Mouse (Mus musculus) forebrain, embryonic 16.5 days (tissue): ENCODE results near the gene Tnfsf13b. TPM values are rescaled to one million over a fixed set of nuclear protein-coding genes. Genes with fewer than 3 reads are reported as not detected.
A peak's percentile ranks its signal among the peaks of the same experiment; 100 is the strongest.

ENCODE experiments used
- ATAC-seq: fragments of 200-750 bp; cut with Nextera tagmentation; 2 replicates; pipeline ENCODE4 v1.8.0; 2017; ENCODE audit warnings: mild to moderate bottlenecking, moderate library complexity
- H3K27ac ChIP-seq: fragments of 300-500 bp; sonication (generic); 2 replicates; pipeline ENCODE4 v1.5.1; 2014; ENCODE audit warnings: low read length, control low read depth
- H3K27me3 ChIP-seq: fragments of 300-500 bp; sonication (generic); replicated peaks from 2 replicates; pipeline ENCODE4 v1.6.1; 2014; ENCODE audit warnings: low read length; ENCODE audit not compliant: control insufficient read depth, insufficient read depth
- H3K36me3 ChIP-seq: fragments of 300-500 bp; sonication (generic); 2 replicates; pipeline ENCODE4 v1.6.1; 2014; ENCODE audit not compliant: control insufficient read depth, insufficient read depth
- H3K4me1 ChIP-seq: fragments of 300-500 bp; sonication (generic); replicated peaks from 2 replicates; pipeline ENCODE4 v1.6.1; 2014; ENCODE audit warnings: low read length; ENCODE audit not compliant: control insufficient read depth, insufficient read depth
- H3K4me2 ChIP-seq: fragments of 300-500 bp; sonication (generic); 2 replicates; pipeline ENCODE4 v1.6.1; 2014; ENCODE audit warnings: mild to moderate bottlenecking, low read length, control low read depth
- H3K4me3 ChIP-seq: fragments of 300-500 bp; sonication (generic); replicated peaks from 2 replicates; pipeline ENCODE4 v1.5.1; 2014; ENCODE audit warnings: mild to moderate bottlenecking, low read length, control low read depth
- H3K9ac ChIP-seq: fragments of 300-500 bp; sonication (generic); replicated peaks from 2 replicates; pipeline ENCODE4 v1.6.1; 2014; ENCODE audit warnings: low read depth, low read length, control low read depth
- H3K9me3 ChIP-seq: fragments of 300-500 bp; sonication (generic); 2 replicates; pipeline ENCODE4 v1.6.1; 2016; ENCODE audit warnings: low read length; ENCODE audit not compliant: control insufficient read depth
- WGBS: fragments of 180-500 bp; shearing (Covaris S2); extraction: QIAGEN DNeasy Blood & Tissue Kit; methylation state at CpG from one replicate; pipeline ENCODE4 v1.1.7; 2014; 5-methylcytosine and 5-hydroxymethylcytosine counted together
- polyA plus RNA-seq: library from polyadenylated mRNA; unstranded; fragments of >200 nt; fragmentation: Nextera tagmentation; extraction: Ambion mirVana; gene quantifications from 2 replicates; pipeline ENCODE4 v1.2.1, GENCODE M21; 2015

Tnfsf13b gene
- 0.43 TPM in 1 of 2 replicates, not detected in the other for polyA plus RNA-seq

DNA sequence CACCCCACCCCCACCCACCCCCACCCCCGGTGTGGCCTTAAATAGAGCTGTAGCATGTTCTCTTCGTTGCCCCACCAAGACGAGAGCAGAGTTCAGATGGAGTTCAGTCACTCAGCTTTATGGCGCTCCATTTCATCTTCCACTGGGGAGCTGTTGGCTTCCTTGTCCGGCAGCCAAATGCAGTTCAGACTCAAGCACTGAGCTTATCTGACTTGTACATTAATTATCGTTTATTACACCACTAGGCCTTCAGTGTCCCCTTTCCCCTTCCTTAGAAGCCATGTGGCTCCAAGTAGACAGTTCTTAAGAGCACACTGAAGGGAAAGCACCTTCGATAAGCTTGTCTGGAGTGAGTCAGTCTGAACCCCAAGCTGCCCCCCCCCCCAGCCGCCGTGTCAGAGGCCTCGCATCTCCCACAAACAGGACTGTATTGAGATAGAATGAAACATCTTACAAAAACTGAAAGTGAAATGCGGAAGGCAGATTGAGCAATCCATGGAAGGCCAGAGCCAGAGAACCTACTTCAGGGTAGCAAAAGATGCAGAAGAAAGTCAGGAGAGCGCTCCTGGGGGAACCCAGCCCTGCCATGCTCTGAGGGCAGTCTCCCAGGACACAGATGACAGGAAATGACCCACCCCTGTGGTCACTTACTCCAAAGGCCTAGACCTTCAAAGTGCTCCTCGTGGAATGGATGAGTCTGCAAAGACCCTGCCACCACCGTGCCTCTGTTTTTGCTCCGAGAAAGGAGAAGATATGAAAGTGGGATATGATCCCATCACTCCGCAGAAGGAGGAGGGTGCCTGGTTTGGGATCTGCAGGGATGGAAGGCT, at the start of gene Tnfsf13b:
Gene Tnfsf13b (plus strand): TSS at position 312 of the 830 bp plus-strand sequence.
- Histone ChIP-seq H3K27me3 (no peaks in the 10 kb centered on the region), H3K9me3 (no peaks in the 10 kb centered on the region), H3K4me1 (peaks cover 2% of the 10 kb centered on the region; the same call in 1 of the 2 replicates), H3K9ac (peak within 1 kb of the TSS; percentile 44), H3K36me3 (no peaks in the 10 kb centered on the region), H3K4me2 (peak within 1 kb of the TSS; percentile 69), H3K27ac (no peak within 1 kb of the TSS), H3K4me3 (peak within 1 kb of the TSS; percentile 45)
- no peak for ATAC-seq
- 77% methylated on average over 16 of the region's 16 CpGs for WGBS

DNA sequence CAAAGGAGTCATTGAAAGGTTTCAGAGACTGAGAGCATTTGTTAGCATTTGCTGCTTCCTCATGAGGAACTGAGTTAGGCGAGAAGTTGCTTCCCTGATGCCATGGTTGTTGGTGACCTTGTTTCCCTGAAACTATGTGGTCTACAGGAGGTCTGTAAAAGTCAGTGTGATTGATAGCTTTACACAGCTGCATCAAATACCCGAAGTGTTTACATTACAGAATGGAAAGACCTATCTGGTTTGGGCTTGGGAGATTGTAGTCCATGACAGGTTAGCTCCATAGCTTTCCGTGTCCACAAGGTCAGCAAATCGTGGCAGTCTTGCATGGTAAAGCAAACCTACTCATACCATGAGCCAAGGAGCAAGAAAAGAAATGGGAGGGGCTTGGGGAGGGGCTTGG, 47.9 kb upstream of the Tnfsf13b start:
- no peaks in the 10 kb centered on the region for H3K36me3 ChIP-seq
- WGBS, result 79% methylated on average over 4 of the region's 4 CpGs
- H3K4me2 ChIP-seq, result no peak overlapping the region
- H3K4me3 ChIP-seq, result no peak overlapping the region
- H3K27ac ChIP-seq, result no peak overlapping the region
- no peak for ATAC-seq
- no peak overlapping the region for H3K9ac ChIP-seq
- H3K4me1 ChIP-seq, result no peaks in the 10 kb centered on the region
- H3K27me3 ChIP-seq, result no peaks in the 10 kb centered on the region
- H3K9me3 ChIP-seq, result no peaks in the 10 kb centered on the region

- ATAC-seq, result no peak
- WGBS, result 93% methylated on average over 2 of the region's 2 CpGs
- no peak overlapping the region for H3K4me2 ChIP-seq
These were observed 46.3 kb upstream of the Tnfsf13b start for GRCm38 (mm10) chr8:9959919-9960318.

GRCm38 (mm10) chr8:9971866-9972265, 34.4 kb upstream of the Tnfsf13b start:
- Histone ChIP-seq H3K4me3 (no peak overlapping the region), H3K27ac (no peak overlapping the region), H3K4me2 (no peak overlapping the region), H3K4me1 (peaks cover 12% of the 10 kb centered on the region), H3K27me3 (no peaks in the 10 kb centered on the region), H3K9ac (no peak overlapping the region), H3K9me3 (no peaks in the 10 kb centered on the region), H3K36me3 (peaks cover 24% of the 10 kb centered on the region)
- 98% methylated on average over 9 of the region's 9 CpGs for WGBS
- ATAC-seq, result no peak

More at GRCm38 (mm10) chr8:9959919-9960318, 46.3 kb upstream of the Tnfsf13b start:
- no peak overlapping the region for H3K4me3 ChIP-seq
- H3K27me3 ChIP-seq, result no peaks in the 10 kb centered on the region
- no peak overlapping the region for H3K27ac ChIP-seq
- no peaks in the 10 kb centered on the region for H3K36me3 ChIP-seq
- H3K4me1 ChIP-seq, result no peaks in the 10 kb centered on the region
- no peak overlapping the region for H3K9ac ChIP-seq
- H3K9me3 ChIP-seq, result no peaks in the 10 kb centered on the region

GRCm38 (mm10) chr8:9975276-9975675, 31.0 kb upstream of the Tnfsf13b start:
- Histone ChIP-seq H3K9me3 (no peaks in the 10 kb centered on the region), H3K9ac (peak overlapping the region; percentile 17; the same call in 1 of the 2 replicates), H3K27me3 (no peaks in the 10 kb centered on the region), H3K4me3 (peak overlapping the region; percentile 51), H3K4me1 (peaks cover 37% of the 10 kb centered on the region), H3K27ac (no peak overlapping the region), H3K4me2 (peak overlapping the region; percentile 67), H3K36me3 (peaks cover 19% of the 10 kb centered on the region)
- ATAC-seq, result no peak
- WGBS, result 51% methylated on average over 5 of the region's 5 CpGs

DNA sequence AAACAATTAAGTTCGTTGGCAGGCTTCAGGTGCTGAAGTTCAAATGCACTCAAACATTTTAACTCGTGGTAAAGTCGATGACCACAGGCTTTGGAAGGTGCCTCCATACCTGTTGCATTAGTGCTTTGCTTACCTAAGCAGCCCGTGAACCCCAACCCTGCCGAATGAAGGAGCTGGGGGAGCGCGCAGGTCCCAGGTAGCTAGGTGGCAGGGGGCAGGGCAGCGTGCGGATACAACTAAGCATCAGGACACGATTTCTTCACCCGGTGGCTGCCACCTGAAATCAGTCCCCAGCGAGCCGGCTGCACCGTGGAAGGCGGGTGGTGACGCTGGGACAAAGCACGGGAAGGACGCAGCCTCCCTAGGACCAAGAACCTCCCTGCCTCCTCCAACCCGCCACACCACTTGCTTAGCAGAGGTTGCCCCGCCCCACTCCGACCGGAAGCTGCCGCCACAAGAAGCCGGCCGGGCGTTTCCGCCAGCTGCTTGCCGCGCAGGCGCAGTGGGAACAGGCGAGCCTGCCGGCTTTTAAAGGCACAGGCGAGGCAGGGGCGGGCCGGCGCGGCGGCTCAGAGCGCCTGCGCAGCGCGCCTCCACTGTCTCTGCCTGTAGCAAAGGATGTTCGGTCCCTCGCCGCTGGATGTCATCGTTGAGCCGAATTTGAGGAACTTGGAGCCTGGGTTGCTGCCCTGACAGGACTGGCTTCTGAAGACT, 30.2 kb upstream of the Tnfsf13b start:
- H3K9ac ChIP-seq, result peak overlapping the region; percentile 53
- no peak overlapping the region for H3K27ac ChIP-seq
- no peaks in the 10 kb centered on the region for H3K9me3 ChIP-seq
- peak overlapping the region; percentile 51 for H3K4me3 ChIP-seq
- ATAC-seq, result peak; percentile 95
- under 1% methylated on average over 47 of the region's 47 CpGs for WGBS
- peaks cover 40% of the 10 kb centered on the region for H3K4me1 ChIP-seq
- H3K27me3 ChIP-seq, result no peaks in the 10 kb centered on the region
- H3K4me2 ChIP-seq, result peak overlapping the region; percentile 67
- H3K36me3 ChIP-seq, result peaks cover 19% of the 10 kb centered on the region

GRCm38 (mm10) chr8:9977016-9977415, 29.3 kb upstream of the Tnfsf13b start:
- peak overlapping the region; percentile 86 for H3K4me2 ChIP-seq
- H3K4me3 ChIP-seq, result peak overlapping the region; percentile 83
- H3K9ac ChIP-seq, result peak overlapping the region; percentile 91
- peaks cover 11% of the 10 kb centered on the region for H3K36me3 ChIP-seq
- H3K4me1 ChIP-seq, result peaks cover 42% of the 10 kb centered on the region
- H3K27ac ChIP-seq, result peak overlapping the region; percentile 81; the same call in 1 of the 2 replicates
- H3K27me3 ChIP-seq, result no peaks in the 10 kb centered on the region
- ATAC-seq, result 0 out of 2 replicates have a peak, but pooled peaks have one; percentile 3
- H3K9me3 ChIP-seq, result no peaks in the 10 kb centered on the region
- WGBS, result 41% methylated on average over 15 of the region's 15 CpGs

DNA sequence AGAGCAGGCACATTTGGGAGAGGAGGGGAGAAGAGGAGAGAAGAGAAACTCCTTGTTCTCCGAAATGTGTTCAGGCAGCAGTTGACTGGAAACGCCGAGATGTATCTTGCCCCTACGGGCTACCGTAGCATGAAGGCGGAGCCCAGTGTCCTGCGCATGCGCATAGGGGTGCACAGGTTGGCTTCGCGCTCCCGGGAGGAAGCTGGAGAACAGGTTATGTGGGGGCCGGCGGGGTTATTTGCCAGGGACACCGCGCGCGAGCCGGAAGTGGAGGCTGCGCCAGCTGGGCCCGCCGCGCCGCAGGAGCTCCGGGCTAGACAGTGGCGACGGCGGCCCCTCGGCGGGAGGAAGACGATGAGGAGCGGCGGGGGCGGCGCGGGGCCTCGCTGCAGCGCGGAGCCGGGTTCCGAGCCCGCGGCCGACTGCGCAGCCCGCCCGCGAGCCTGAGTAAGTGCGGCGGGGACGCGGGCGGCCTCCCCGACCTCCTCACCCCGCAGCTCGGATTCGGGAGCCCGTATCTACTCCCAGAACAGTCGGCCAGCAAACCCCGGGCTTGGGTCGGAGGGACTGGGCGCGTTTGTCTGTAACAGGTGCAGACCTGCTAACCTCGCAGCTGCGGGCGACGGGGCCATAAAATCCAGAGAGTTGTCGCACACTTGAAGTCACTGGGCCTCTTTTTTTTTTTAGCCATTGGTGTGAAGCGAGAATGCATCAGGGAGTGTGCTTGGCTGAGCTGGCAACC, 28.5 kb upstream of the Tnfsf13b start, which contains the start of the genes Lig4 and Abhd13:
Gene Lig4 (minus strand): TSS at position 114 of the 742 bp plus-strand sequence.
Gene Abhd13 (plus strand): TSS at position 135 of the 742 bp plus-strand sequence.
- H3K4me2 ChIP-seq, result peak within 1 kb of the TSS; percentile 86
- peak within 1 kb of the TSS; percentile 81 for H3K27ac ChIP-seq
- peaks cover 42% of the 10 kb centered on the region for H3K4me1 ChIP-seq
- under 1% methylated on average over 59 of the region's 68 CpGs for WGBS
- no peaks in the 10 kb centered on the region for H3K27me3 ChIP-seq
- peak; percentile 68 for ATAC-seq
- no peaks in the 10 kb centered on the region for H3K9me3 ChIP-seq
- peaks cover 4% of the 10 kb centered on the region for H3K36me3 ChIP-seq
- peak within 1 kb of the TSS; percentile 83 for H3K4me3 ChIP-seq
- peak within 1 kb of the TSS; percentile 91 for H3K9ac ChIP-seq
